Mouse (Mus musculus) kidney, adult 2 months (tissue): ENCODE measurements around the gene Ccdc88c.

Experiments used
- CTCF ChIP-seq: fragments of 200-500 bp; conservative IDR thresholded peaks from 2 replicates; pipeline ENCODE4 v1.5.1; 2011; ENCODE audit warnings: low read depth, mild to moderate bottlenecking, control low read depth, low read length, moderate library complexity, mixed read lengths; ENCODE audit not compliant: insufficient read depth, insufficient read length
- POLR2A ChIP-seq: fragments of 200-500 bp; IDR thresholded peaks from one replicate; pipeline ENCODE4 v1.6.1; 2011; ENCODE audit warnings: low read depth, low read length, control low read depth

DNA sequence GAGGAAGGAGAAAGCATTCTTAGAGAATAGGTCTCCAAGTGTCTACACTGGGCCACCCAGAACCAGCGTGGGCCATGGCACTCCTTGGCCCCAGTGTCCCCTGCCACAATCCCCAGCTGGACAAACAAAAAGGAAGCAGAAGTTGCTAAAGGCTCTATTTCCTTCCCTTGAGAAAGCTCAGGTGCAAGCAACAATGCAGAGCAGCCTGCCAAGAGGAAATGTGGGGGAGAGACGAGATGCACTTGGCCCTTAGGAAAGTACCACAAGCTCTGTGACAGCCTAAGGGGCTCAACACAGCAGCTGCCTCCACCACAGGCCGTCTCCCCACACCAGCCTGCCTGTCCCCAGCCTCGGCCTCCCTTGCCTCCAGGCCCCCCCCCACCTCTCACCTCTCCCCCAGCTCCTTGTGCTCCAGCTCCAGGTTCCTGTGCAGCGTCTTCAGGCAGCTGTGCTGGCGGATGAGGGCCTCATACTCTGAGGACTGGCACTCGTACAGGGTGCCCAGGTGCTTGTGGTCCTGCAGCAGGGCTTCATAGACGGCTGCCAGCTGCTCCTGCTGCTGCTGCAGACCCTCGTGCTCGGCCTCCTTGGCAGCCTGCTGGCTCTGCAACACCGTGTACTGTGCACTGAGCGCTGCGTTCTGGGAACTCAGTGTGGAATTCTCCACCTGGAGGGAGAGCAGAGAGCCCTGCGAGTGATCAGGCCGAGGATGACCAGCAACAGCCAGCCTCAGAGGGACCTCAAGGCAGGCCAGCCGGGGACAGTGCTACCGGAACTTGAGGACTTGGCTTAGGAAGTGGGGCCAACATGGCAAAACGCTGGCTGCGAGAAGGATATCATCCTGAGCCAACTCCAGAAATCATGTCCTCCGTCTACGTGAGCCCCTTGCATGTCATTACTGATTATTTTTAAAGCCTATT lies 91.2 kb downstream of the Ccdc88c start:
- TF ChIP-seq CTCF: no peak
- no peak for TF ChIP-seq POLR2A
